Mouse (Mus musculus) MN1 (cell line): ENCODE data around the gene Msx3.

Source experiments
- DNase-seq: peaks from one replicate; pipeline ENCODE4 v3.0.0-alpha.2; 2016; ENCODE audit warnings: low spot score

Gene Msx3

DNA sequence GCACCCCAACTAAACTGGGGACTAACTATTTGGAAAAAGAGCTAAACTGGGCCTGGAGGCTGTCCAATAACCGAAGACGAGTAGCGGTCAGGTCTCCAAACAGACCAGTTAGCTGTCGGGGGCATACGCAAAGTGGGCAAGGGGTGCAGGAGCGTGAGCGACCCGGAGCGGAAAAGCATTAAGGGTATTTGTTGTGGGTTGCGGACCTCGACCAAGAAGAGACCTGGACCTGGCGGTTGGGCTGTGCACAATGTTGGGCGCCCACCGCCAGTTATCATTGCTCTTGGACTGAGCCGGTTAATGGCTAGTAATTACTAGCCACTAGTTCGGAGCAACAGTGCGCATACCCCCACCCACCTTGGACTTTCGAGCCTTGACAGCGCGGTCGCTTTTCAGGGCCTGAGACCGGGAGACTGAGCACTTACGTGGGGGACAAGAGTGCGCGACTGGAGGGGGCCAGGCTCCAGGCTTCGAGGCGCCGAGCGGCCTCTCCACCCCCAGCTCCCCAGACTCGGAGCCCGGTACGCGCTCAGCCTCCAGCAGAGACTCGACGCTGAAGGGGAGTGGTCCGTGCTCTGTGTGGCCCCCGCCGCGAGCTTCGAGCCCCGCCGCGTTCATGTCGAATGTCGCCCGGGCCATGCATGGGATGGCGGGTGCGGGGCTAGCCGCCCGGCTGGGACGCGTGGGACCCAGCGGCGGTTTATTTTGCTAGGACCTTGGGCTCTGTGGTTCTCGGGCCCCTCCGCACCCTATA, at the start of gene Msx3:
Gene Msx3, minus strand, starts transcription at position 729 of the 754 bp plus-strand sequence.
- no peak for DNase-seq

DNA sequence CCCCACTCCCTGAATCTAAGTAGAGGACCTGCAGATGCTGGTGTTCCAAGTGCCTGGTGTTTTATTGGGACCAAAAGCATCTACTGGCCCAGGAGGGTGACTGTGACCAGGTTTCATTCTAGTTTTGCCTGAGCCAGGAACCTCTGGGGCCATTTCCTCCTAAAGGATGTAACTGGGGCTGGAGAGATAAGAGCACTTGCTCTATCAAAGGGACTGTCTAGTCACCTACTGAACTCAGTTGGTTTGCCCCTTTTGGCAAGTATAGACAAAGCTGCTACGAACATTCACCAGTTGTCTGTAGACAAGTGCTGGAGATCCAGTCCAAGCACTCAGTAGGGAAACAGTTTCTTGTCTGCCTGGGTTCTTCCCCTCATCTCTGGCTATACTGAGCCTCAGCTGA, 49.6 kb upstream of the Msx3 start:
- no peak for DNase-seq

GRCm38 (mm10) chr7:140096055-140096454, 47.2 kb upstream of the Msx3 start:
- no peak for DNase-seq

- DNase-seq: no peak
Observed at GRCm38 (mm10) chr7:140095556-140095955, 46.7 kb upstream of the Msx3 start.

DNA sequence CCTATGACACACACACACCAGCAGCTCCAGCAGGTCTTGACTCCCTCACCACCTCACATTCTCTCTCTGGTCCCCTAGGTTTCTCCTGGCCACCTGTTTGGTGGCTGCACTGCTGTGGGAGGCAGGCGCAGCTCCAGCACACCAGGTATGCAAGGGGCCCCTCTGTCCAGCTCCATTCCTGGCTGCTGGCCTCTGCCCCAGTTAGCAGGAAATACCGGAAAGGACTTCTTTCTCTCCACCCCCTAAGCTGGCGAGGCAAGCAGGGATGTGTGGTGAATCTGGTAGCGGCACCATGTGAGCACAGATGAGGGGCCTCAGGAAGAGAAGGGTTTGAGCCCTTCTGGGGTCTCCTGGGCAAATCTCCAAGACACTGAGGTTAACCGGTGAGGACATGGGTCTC, 46.1 kb upstream of the Msx3 start:
- no peak for DNase-seq

GRCm38 (mm10) chr7:140092924-140093528, 44.1 kb upstream of the Msx3 start, which contains the start of gene Prap1:
Prap1 (plus strand) TSS chr7:140093395.
- no peak for DNase-seq

DNA sequence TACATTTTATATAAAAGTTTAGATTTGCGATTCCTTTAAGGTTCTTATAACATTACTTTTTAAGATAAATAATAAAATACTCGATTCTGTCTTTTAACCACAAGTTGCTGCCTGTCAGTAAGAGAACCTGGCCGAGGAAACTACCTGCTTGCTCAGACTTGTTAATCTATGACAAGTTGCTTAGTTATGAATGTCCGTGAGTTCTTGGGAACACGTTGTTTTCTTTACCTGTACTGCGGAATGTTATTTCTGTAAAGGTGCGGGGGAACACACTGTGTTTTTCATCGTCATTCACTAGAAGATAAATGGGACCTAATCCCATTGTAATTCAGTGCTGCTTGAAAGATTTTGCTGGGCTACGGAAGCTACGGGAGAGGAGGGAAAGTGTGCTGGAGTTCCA, 41.7 kb upstream of the Msx3 start:
- DNase-seq: no peak

DNA sequence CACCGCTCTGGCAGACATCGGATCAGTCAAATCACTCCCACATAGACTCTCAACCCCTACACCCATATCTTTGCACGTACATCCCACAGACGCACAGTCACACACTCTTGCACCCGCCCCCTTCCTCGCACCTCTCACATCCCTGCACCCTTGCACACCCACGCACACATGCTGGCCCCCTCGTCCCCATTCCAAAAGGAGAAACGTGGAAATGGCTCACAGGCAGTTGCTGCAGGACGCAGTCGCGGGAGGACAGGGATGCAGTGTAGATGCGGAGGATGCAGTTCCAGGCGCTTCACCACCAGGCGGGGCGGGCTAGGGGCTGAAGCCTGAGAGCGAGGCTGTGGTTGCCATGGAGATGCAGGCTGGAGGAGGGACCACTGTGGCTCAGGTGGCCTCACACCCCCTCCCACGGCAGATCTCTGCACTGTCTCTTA, 33.4 kb upstream of the Msx3 start, which contains the start of gene Caly:
Gene Caly, minus strand, starts transcription at position 307 of the 437 bp plus-strand sequence.
- peak; percentile 87 for DNase-seq

DNA sequence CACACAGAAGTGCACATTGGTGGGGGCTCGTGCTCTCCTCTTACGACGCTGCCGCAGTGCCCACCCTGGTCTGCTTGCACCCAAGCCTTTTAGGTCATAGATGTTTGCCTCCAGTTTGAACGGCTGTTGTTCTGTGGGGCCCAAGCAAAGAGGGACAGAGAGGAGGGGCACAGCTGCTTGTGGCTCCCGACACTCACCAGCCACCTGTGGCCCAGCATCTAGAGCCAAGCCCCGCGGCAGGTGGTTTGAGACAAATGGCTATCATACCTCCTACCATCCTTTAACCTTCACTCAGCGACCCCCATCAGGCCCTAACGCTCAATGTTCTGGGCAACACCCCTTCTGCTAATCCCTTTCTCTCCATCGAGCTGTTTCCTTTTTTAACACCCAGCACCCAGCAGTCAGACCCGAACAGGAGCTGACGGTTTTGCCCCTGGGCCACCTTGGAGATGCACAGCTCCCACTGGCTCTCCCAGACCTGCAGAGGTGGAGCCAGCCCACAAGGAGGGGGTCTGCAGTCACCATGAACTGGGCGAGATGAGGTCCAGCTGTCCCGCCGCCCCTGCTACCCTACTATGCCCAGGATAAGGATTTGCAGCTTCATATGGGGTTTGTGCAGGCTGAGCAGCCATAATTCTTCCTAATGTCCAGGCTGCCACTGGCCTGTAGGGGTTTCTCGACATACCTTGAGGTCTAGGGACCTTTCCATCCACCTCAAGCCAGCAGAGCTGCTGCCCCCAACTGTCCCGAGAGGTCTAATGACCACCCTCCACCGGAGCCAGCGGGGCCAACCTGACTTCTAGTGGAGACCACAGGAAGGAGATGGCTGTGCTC, 32.7 kb upstream of the Msx3 start:
- DNase-seq: no peak

DNA sequence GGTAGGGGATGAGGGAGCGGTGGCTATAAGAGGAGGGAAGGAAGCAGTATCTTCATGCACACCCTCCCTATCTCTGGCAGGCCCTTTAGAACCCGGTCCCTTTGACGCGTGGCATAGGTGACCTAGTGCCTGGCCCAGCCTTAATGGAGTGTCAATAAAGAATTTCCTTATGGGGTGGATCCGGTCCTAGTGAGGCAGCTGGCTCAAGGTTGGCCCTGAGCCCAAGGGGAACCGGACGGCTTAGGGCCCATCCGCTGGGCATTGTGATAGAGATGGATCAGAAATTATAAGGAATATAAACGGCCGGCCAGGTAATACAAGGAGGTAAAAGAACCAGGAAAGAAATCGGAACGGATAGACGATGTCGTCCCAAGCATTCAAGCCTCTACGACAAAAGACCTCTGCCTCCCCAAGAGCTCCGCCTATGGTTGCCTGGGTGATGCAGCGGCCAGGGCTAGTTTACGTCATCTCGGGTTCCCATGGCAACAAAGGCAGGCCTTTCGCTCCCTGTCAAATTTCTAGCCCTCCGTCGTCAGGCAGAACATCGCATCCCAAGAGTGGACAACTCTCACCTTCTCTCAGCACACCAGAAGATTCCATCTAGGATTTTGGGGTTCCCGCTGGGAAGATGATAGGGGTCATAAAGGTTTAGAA, 31.7 kb upstream of the Msx3 start:
- DNase-seq: peak; percentile 96

- DNase-seq: peak; percentile 88
Observed at GRCm38 (mm10) chr7:140078711-140079110, 29.8 kb upstream of the Msx3 start.

GRCm38 (mm10) chr7:140077698-140078097, 28.8 kb upstream of the Msx3 start:
- peak; percentile 60 for DNase-seq

GRCm38 (mm10) chr7:140070042-140070711, 21.3 kb upstream of the Msx3 start:
- DNase-seq: peak; percentile 70

GRCm38 (mm10) chr7:140067397-140067796, 18.5 kb upstream of the Msx3 start:
- DNase-seq: no peak

DNA sequence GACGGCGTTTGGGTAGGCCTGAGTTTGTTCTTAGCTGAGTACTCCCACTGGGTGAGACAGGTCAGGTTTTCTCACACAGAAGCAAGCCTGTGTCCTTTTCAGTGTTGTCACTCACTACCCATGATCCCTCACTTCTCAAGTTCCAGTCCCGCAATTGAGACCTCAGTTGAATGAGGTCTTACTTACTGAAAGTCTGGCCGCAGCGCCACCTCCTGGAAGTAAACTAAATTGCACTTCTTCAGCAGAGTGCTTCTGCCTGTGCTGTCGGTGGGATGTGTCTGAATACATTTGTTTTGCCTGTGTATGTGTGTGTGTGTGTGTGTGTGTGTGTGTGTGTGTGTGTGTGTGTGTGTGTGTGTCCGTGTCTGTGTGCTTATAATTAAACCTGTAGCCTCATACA, 14.2 kb upstream of the Msx3 start:
- DNase-seq: peak; percentile 85

DNA sequence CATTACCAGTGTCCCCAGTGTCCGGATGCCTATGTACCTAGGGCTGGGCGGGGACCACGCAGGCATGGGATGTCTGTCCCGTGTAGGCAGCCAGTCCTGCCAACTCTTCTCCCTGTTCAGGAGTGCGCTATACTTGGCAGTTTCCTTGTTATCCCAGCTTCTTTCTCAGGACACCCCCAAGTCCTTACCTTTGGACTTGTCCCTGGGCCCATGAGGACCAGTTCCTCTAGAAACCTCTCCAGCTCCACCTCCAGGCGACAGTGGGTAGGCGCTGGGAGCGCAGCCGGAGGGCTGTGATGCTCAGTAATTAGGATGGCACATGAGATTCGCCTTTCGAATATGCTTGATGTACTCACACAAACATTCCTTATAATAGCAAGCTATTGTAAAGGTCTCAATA, 13.4 kb upstream of the Msx3 start:
- peak; percentile 71 for DNase-seq

DNA sequence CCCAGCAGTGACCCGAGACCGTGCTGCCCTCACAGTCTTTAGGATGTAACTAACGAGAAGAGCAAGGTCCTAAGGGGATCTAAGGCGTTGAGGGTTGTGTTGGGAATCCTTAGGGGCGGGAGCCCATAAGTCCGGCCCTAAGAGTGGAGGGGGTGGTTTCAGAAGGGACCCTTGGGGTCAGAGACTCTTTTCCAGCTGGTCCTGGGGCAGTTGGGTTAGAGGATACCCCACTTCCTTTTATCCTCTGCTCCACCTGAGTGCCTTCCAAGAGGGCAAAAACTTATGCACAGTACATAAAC, 12.9 kb upstream of the Msx3 start:
- DNase-seq: peak; percentile 27

- peak; percentile 66 for DNase-seq
Observed at GRCm38 (mm10) chr7:140060936-140061831, 12.3 kb upstream of the Msx3 start.

GRCm38 (mm10) chr7:140059601-140060000, 10.7 kb upstream of the Msx3 start:
- DNase-seq: no peak

DNA sequence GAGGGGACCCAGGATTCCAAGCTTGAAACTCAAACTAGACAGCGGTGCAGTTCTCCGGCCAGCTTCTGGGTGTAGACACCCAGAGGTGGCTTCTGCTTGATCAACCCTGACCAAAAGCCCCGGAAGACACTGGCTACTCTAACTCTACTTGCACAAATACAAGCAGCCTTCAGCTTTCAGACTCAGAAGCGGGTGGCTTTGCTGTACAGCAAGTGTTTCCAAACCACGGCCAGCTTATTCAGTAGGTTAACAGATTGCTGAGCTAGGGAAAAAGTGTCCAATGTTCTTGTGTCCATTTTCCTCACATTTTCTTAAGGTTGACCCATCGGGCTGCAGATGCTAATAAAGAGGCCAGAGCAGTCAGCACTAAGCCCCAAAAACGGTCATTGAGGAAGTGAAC, 9.6 kb upstream of the Msx3 start:
- DNase-seq: no peak
